Mouse (Mus musculus): Measurements from ENCODE around the gene Cdkal1.

Gene Cdkal1

GRCm38 (mm10) chr13:29772970-29773369 is 82.5 kb downstream of the Cdkal1 start:
- Histone ChIP-seq H3K4me1 (replicated peaks; ENCODE audit: low read depth, low read length) (peaks cover 21% of the 10 kb centered on the region; the same call in 1 of the 2 replicates), H3K4me3 (replicated peaks; ENCODE audit: low read length) (no peak overlapping the region), H3K27me3 (ENCODE audit: insufficient read depth, low read length) (no peaks in the 10 kb centered on the region), H3K9me3 (ENCODE audit: low read length) (no peaks in the 10 kb centered on the region), H3K36me3 (ENCODE audit: insufficient read depth, low read length) (peaks cover 22% of the 10 kb centered on the region; the same call in 1 of the 2 replicates)
- no peak for TF ChIP-seq CTCF (conservative IDR thresholded peaks at IDR 0.05; ENCODE audit: low read length)

- Histone ChIP-seq H3K36me3 (ENCODE audit: insufficient read depth, low read length) (peaks cover 16% of the 10 kb centered on the region; the same call in 1 of the 2 replicates), H3K9me3 (ENCODE audit: low read length) (no peaks in the 10 kb centered on the region), H3K27me3 (ENCODE audit: insufficient read depth, low read length) (no peaks in the 10 kb centered on the region), H3K4me1 (replicated peaks; ENCODE audit: low read depth, low read length) (peaks cover 21% of the 10 kb centered on the region; the same call in 1 of the 2 replicates), H3K4me3 (replicated peaks; ENCODE audit: low read length) (no peak overlapping the region)
- TF ChIP-seq NANOG (IDR thresholded peaks at IDR 0.05; ENCODE audit: borderline replicate concordance, low read length), result no peak
- TF ChIP-seq POU5F1 (IDR thresholded peaks at IDR 0.05; ENCODE audit: borderline replicate concordance, low read length), result no peak
Observed at GRCm38 (mm10) chr13:29769647-29770436, 85.6 kb downstream of the Cdkal1 start.

- no peaks in the 10 kb centered on the region for H3K9me3 ChIP-seq (ENCODE audit: low read length)
- peaks cover 13% of the 10 kb centered on the region; the same call in 1 of the 2 replicates for H3K36me3 ChIP-seq (ENCODE audit: insufficient read depth, low read length)
- no peak for TF ChIP-seq CTCF (conservative IDR thresholded peaks at IDR 0.05; ENCODE audit: low read length)
- TF ChIP-seq POU5F1 (IDR thresholded peaks at IDR 0.05; ENCODE audit: borderline replicate concordance, low read length), result no peak
- no peak for TF ChIP-seq NANOG (IDR thresholded peaks at IDR 0.05; ENCODE audit: borderline replicate concordance, low read length)
- no peaks in the 10 kb centered on the region for H3K27me3 ChIP-seq (ENCODE audit: insufficient read depth, low read length)
- H3K4me1 ChIP-seq (replicated peaks; ENCODE audit: low read depth, low read length), result peaks cover 12% of the 10 kb centered on the region; the same call in 1 of the 2 replicates
- H3K4me3 ChIP-seq (replicated peaks; ENCODE audit: low read length), result no peak overlapping the region
Observed at GRCm38 (mm10) chr13:29768104-29768503, 87.4 kb downstream of the Cdkal1 start.

- Histone ChIP-seq H3K9me3 (ENCODE audit: low read length) (peaks cover 5% of the 10 kb centered on the region; the same call in 1 of the 2 replicates), H3K4me1 (replicated peaks; ENCODE audit: low read depth, low read length) (peaks cover 12% of the 10 kb centered on the region; the same call in 1 of the 2 replicates), H3K36me3 (ENCODE audit: insufficient read depth, low read length) (peaks cover 15% of the 10 kb centered on the region; the same call in 1 of the 2 replicates), H3K27me3 (ENCODE audit: insufficient read depth, low read length) (no peaks in the 10 kb centered on the region), H3K4me3 (replicated peaks; ENCODE audit: low read length) (no peak overlapping the region)
- no peak for TF ChIP-seq NANOG (IDR thresholded peaks at IDR 0.05; ENCODE audit: borderline replicate concordance, low read length)
- no peak for TF ChIP-seq CTCF (conservative IDR thresholded peaks at IDR 0.05; ENCODE audit: low read length)
- TF ChIP-seq POU5F1 (IDR thresholded peaks at IDR 0.05; ENCODE audit: borderline replicate concordance, low read length), result no peak
Observed at GRCm38 (mm10) chr13:29767587-29767986, 87.9 kb downstream of the Cdkal1 start.

- Histone ChIP-seq H3K4me3 (replicated peaks; ENCODE audit: low read length) (no peak overlapping the region), H3K4me1 (replicated peaks; ENCODE audit: low read depth, low read length) (peaks cover 12% of the 10 kb centered on the region; the same call in 1 of the 2 replicates), H3K9me3 (ENCODE audit: low read length) (peaks cover 7% of the 10 kb centered on the region; the same call in 1 of the 2 replicates), H3K36me3 (ENCODE audit: insufficient read depth, low read length) (0 out of 2 replicates have a peak, but pooled peaks cover 5% of the 10 kb centered on the region), H3K27me3 (ENCODE audit: insufficient read depth, low read length) (no peaks in the 10 kb centered on the region)
- TF ChIP-seq CTCF (conservative IDR thresholded peaks at IDR 0.05; ENCODE audit: low read length), result no peak
- no peak for TF ChIP-seq POU5F1 (IDR thresholded peaks at IDR 0.05; ENCODE audit: borderline replicate concordance, low read length)
- no peak for TF ChIP-seq NANOG (IDR thresholded peaks at IDR 0.05; ENCODE audit: borderline replicate concordance, low read length)
Observed at GRCm38 (mm10) chr13:29766377-29766776, 89.1 kb downstream of the Cdkal1 start.

GRCm38 (mm10) chr13:29765296-29765695 is 90.2 kb downstream of the Cdkal1 start:
- Histone ChIP-seq H3K36me3 (ENCODE audit: insufficient read depth, low read length) (0 out of 2 replicates have a peak, but pooled peaks cover 5% of the 10 kb centered on the region), H3K27me3 (ENCODE audit: insufficient read depth, low read length) (no peaks in the 10 kb centered on the region), H3K4me1 (replicated peaks; ENCODE audit: low read depth, low read length) (peaks cover 11% of the 10 kb centered on the region; the same call in 1 of the 2 replicates), H3K4me3 (replicated peaks; ENCODE audit: low read length) (no peak overlapping the region), H3K9me3 (ENCODE audit: low read length) (peaks cover 7% of the 10 kb centered on the region; the same call in 1 of the 2 replicates)
- TF ChIP-seq POU5F1 (IDR thresholded peaks at IDR 0.05; ENCODE audit: borderline replicate concordance, low read length), result no peak

- H3K27me3 ChIP-seq (ENCODE audit: insufficient read depth, low read length), result no peaks in the 10 kb centered on the region
- H3K4me1 ChIP-seq (replicated peaks; ENCODE audit: low read depth, low read length), result no peaks in the 10 kb centered on the region; the same call in 1 of the 2 replicates
- H3K36me3 ChIP-seq (ENCODE audit: insufficient read depth, low read length), result peaks cover 5% of the 10 kb centered on the region; the same call in 1 of the 2 replicates
- TF ChIP-seq NANOG (IDR thresholded peaks at IDR 0.05; ENCODE audit: borderline replicate concordance, low read length), result no peak
- no peak for TF ChIP-seq CTCF (conservative IDR thresholded peaks at IDR 0.05; ENCODE audit: low read length)
- no peak for TF ChIP-seq POU5F1 (IDR thresholded peaks at IDR 0.05; ENCODE audit: borderline replicate concordance, low read length)
- H3K9me3 ChIP-seq (ENCODE audit: low read length), result peaks cover 7% of the 10 kb centered on the region; the same call in 1 of the 2 replicates
- H3K4me3 ChIP-seq (replicated peaks; ENCODE audit: low read length), result no peak overlapping the region
Observed at GRCm38 (mm10) chr13:29759691-29760467, 95.6 kb downstream of the Cdkal1 start.

- Histone ChIP-seq H3K4me3 (replicated peaks; ENCODE audit: low read length) (no peak overlapping the region), H3K4me1 (replicated peaks; ENCODE audit: low read depth, low read length) (no peaks in the 10 kb centered on the region; the same call in 1 of the 2 replicates), H3K9me3 (ENCODE audit: low read length) (no peaks in the 10 kb centered on the region), H3K27me3 (ENCODE audit: insufficient read depth, low read length) (no peaks in the 10 kb centered on the region), H3K36me3 (ENCODE audit: insufficient read depth, low read length) (no peaks in the 10 kb centered on the region; the same call in 1 of the 2 replicates)
- TF ChIP-seq POU5F1 (IDR thresholded peaks at IDR 0.05; ENCODE audit: borderline replicate concordance, low read length) (no peak), CTCF (conservative IDR thresholded peaks at IDR 0.05; ENCODE audit: low read length) (no peak), NANOG (IDR thresholded peaks at IDR 0.05; ENCODE audit: borderline replicate concordance, low read length) (no peak)
Observed at GRCm38 (mm10) chr13:29756052-29756451, 99.4 kb downstream of the Cdkal1 start.

Measured in E14TG2a.4 (cell line).